Mouse (Mus musculus) inflammation-experienced regulatory T-cells, adult 6 months (primary cell): ENCODE results near the gene Gm28305. TPM values are rescaled to one million over a fixed set of nuclear protein-coding genes. Genes with fewer than 3 reads are reported as not detected.
A peak's percentile ranks its signal among the peaks of the same experiment; 100 is the strongest.

Source experiments
- ATAC-seq: one replicate; pipeline ENCODE4 v1.8.0; 2017
- polyA plus RNA-seq, 3 experiments: library from polyadenylated mRNA; unstranded; fragments of 100-300 nt; shearing (Covaris generic); gene quantifications; one replicate each; pipeline ENCODE4 v1.2.1; 2017

Gm28305 gene
- polyA plus RNA-seq: not detected

GRCm38 (mm10) chr9:104040362-104040761, at the start of gene Gm28305:
Gm28305 (plus strand) TSS chr9:104040662.
- ATAC-seq: no peak

GRCm38 (mm10) chr9:103996496-103996895, 44.0 kb upstream of the Gm28305 start:
- peak; percentile 63 for ATAC-seq

GRCm38 (mm10) chr9:104000601-104001000, 39.9 kb upstream of the Gm28305 start:
- no peak for ATAC-seq

GRCm38 (mm10) chr9:104001921-104002859, 38.3 kb upstream of the Gm28305 start, which contains the start of gene Nphp3:
Nphp3 (plus strand) TSS chr9:104002544.
- ATAC-seq: peak; percentile 94

- peak; percentile 41 for ATAC-seq
These were observed 37.5 kb upstream of the Gm28305 start for GRCm38 (mm10) chr9:104002913-104003330.

GRCm38 (mm10) chr9:104014526-104014925, 25.9 kb upstream of the Gm28305 start:
- no peak for ATAC-seq

GRCm38 (mm10) chr9:104021026-104021425, 19.4 kb upstream of the Gm28305 start:
- no peak for ATAC-seq

GRCm38 (mm10) chr9:104027186-104027585, 13.3 kb upstream of the Gm28305 start:
- no peak for ATAC-seq

GRCm38 (mm10) chr9:104029861-104030260, 10.6 kb upstream of the Gm28305 start:
- no peak for ATAC-seq

- no peak for ATAC-seq
These were observed 6.2 kb upstream of the Gm28305 start for GRCm38 (mm10) chr9:104034231-104034630.

GRCm38 (mm10) chr9:104034718-104035117, 5.7 kb upstream of the Gm28305 start:
- ATAC-seq: no peak

- peak; percentile 64 for ATAC-seq
These were observed 5.0 kb upstream of the Gm28305 start for GRCm38 (mm10) chr9:104035261-104036015.

- ATAC-seq: no peak
These were observed 2.2 kb upstream of the Gm28305 start for GRCm38 (mm10) chr9:104038266-104038665.

GRCm38 (mm10) chr9:104039031-104039695, 1.3 kb upstream of the Gm28305 start:
- no peak for ATAC-seq

- no peak for ATAC-seq
These were observed 720 bp upstream of the Gm28305 start for GRCm38 (mm10) chr9:104039742-104040141.

GRCm38 (mm10) chr9:104043676-104044075, 3.2 kb downstream of the Gm28305 start:
- ATAC-seq: no peak

GRCm38 (mm10) chr9:104051028-104051427, 10.6 kb downstream of the Gm28305 start:
- ATAC-seq: no peak

- ATAC-seq: peak; percentile 77
These were observed 22.2 kb downstream of the Gm28305 start, which contains the start of gene Uba5 for GRCm38 (mm10) chr9:104062430-104063243. Uba5 (minus strand) TSS chr9:104063134.

- peak; percentile 84 for ATAC-seq
These were observed 22.9 kb downstream of the Gm28305 start, which contains the start of gene Acad11 for GRCm38 (mm10) chr9:104063244-104063961. Acad11 (plus strand) TSS chr9:104063377.

- ATAC-seq: no peak
These were observed 24.1 kb downstream of the Gm28305 start for GRCm38 (mm10) chr9:104064571-104064970.

GRCm38 (mm10) chr9:104070241-104070640, 29.8 kb downstream of the Gm28305 start:
- no peak for ATAC-seq
